Mouse (Mus musculus): Measurements from ENCODE around the gene B3galt1. TPM values are rescaled to one million over a fixed set of nuclear protein-coding genes. Genes with fewer than 3 reads are reported as not detected.

Gene B3galt1
- polyA plus RNA-seq, 1 experiment from 2014 or later: 11.9 TPM

- Histone ChIP-seq H3K27ac (no peak overlapping the region), H3K9me3 (no peaks in the 10 kb centered on the region), H3K27me3 (no peaks in the 10 kb centered on the region), H3K4me2 (replicated peaks) (no peak overlapping the region), H3K4me1 (no peaks in the 10 kb centered on the region), H3K36me3 (no peaks in the 10 kb centered on the region), H3K9ac (no peak overlapping the region), H3K4me3 (no peak overlapping the region)
- ATAC-seq (ENCODE audit: insufficient number of reproducible peaks, insufficient read depth, low FRiP score, low TSS enrichment): no peak
These were observed 24.7 kb downstream of the B3galt1 start for GRCm38 (mm10) chr2:67590408-67590807.

DNA sequence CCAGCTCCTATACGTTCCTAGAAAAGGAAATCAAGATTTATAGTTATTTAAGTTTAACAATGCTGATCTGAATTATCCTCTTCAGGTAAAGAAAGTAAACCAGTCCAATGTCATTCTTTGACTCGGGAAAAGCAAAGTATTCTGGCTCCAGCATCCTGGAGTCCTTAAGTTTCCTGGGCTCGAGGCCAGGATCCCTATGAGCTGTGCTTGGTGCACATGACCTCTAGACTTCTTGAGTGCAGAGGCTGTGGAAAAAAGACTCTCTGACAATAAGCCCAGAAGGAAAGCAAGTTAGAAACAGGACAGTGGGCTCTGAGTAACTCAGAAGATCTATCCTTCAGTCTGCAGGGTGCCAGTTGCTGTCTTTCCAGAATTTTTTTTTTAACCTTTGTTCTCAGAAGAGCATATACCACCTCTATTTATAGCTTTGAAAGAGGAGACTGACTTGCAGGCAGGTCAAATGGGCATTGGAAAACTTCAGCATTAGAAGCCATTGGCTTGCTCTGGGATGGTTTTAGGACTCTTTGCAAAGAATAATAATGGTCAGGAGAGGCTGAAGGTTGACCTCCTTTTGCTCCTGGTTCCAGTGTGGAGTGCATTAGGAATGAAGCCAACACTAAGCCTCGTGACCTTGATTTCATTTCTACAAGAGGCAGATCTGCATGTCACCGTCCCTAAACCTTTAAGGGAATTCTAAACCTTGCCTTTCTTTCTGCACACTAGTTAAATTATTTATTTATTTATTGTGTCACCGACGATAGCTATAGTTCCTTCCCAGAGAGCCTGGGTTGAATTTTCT lies 26.4 kb downstream of the B3galt1 start:
- Histone ChIP-seq H3K9me3 (no peaks in the 10 kb centered on the region), H3K27ac (no peak overlapping the region), H3K27me3 (no peaks in the 10 kb centered on the region), H3K4me1 (no peaks in the 10 kb centered on the region), H3K4me3 (no peak overlapping the region), H3K36me3 (no peaks in the 10 kb centered on the region), H3K9ac (no peak overlapping the region), H3K4me2 (replicated peaks) (no peak overlapping the region)
- no peak for ATAC-seq (ENCODE audit: insufficient number of reproducible peaks, insufficient read depth, low FRiP score, low TSS enrichment)
- WGBS: 76% methylated on average over 7 of the region's 7 CpGs

DNA sequence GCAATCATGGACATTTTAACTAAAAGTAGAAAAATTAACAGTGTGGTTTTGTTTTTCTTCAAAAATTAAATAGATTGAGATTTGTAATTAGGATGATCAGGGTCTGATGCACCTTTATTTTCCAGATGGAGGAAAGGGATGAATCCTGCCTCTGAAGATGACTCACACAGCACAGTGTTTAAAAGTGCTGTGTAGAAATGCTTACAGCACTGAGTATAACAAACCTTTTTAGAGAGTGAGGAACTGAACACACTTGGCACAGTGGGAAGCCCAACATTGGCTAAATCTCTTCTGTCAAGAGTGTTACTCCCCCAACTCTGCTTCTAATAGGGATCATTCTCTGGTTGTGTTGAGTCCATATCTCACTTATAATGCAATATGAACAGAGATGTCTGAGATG lies 57.2 kb downstream of the B3galt1 start:
- ATAC-seq (ENCODE audit: insufficient number of reproducible peaks, insufficient read depth, low FRiP score, low TSS enrichment): no peak
- Histone ChIP-seq H3K4me2 (replicated peaks) (no peak overlapping the region), H3K9ac (no peak overlapping the region), H3K36me3 (no peaks in the 10 kb centered on the region), H3K27me3 (no peaks in the 10 kb centered on the region), H3K4me3 (no peak overlapping the region), H3K9me3 (no peaks in the 10 kb centered on the region), H3K4me1 (no peaks in the 10 kb centered on the region), H3K27ac (no peak overlapping the region)

DNA sequence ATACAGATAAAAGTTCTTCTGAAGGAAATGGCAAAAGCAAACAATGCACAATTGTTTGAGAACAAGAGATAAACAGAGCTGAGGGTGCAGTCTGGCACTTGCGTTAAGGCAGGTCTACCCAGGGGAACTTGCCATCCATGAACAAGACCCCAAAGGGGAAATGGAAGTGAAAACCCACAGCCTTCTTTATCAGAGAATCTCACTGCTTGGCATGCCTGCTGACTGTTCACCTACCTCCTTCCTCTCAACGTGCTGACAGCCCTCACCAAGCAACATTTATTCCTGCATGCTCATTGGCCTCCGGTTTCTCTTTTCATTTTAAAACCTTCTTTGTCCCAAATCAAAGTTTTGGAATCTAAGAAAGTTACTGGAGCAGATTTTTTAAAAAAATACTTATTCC lies 62.0 kb downstream of the B3galt1 start:
- no peaks in the 10 kb centered on the region for H3K36me3 ChIP-seq
- no peak overlapping the region for H3K9ac ChIP-seq
- no peaks in the 10 kb centered on the region for H3K9me3 ChIP-seq
- H3K27ac ChIP-seq: no peak overlapping the region
- H3K27me3 ChIP-seq: no peaks in the 10 kb centered on the region
- WGBS: 55% methylated on average over 3 of the region's 3 CpGs
- H3K4me3 ChIP-seq: no peak overlapping the region
- no peaks in the 10 kb centered on the region for H3K4me1 ChIP-seq
- no peak overlapping the region for H3K4me2 ChIP-seq (replicated peaks)
- ATAC-seq (ENCODE audit: insufficient number of reproducible peaks, insufficient read depth, low FRiP score, low TSS enrichment): no peak

DNA sequence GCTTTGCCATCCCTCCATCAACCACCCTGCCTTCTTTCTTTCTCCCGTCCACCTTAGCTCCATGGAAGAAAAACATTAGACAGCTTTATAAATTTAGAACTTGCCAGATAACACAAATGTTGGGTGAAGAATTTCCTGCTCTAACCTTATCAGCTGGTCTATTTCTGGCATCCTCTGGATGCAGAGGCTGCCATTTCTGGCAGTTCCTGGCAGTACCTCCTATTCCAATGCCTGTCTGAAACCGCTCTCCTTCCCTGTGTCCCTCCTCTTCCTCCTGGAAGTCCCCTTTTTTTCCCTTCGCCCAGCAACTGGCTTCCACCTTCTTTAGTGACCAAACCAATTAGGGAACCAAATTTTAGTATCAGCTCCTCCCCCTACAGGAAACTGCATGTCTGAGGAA lies 62.6 kb downstream of the B3galt1 start:
- no peak overlapping the region for H3K27ac ChIP-seq
- H3K9ac ChIP-seq: no peak overlapping the region
- no peak overlapping the region for H3K4me2 ChIP-seq (replicated peaks)
- 78% methylated on average over 3 of the region's 3 CpGs for WGBS
- H3K27me3 ChIP-seq: no peaks in the 10 kb centered on the region
- no peaks in the 10 kb centered on the region for H3K36me3 ChIP-seq
- H3K4me1 ChIP-seq: no peaks in the 10 kb centered on the region
- no peak for ATAC-seq (ENCODE audit: insufficient number of reproducible peaks, insufficient read depth, low FRiP score, low TSS enrichment)
- H3K4me3 ChIP-seq: no peak overlapping the region
- no peaks in the 10 kb centered on the region for H3K9me3 ChIP-seq

GRCm38 (mm10) chr2:67654847-67655246 lies 89.2 kb downstream of the B3galt1 start:
- Histone ChIP-seq H3K27me3 (no peaks in the 10 kb centered on the region), H3K4me2 (replicated peaks) (no peak overlapping the region), H3K9me3 (no peaks in the 10 kb centered on the region), H3K9ac (no peak overlapping the region), H3K4me1 (no peaks in the 10 kb centered on the region), H3K36me3 (no peaks in the 10 kb centered on the region), H3K27ac (no peak overlapping the region), H3K4me3 (no peak overlapping the region)
- ATAC-seq (ENCODE audit: insufficient number of reproducible peaks, insufficient read depth, low FRiP score, low TSS enrichment): no peak
- 69% methylated on average over 3 of the region's 3 CpGs for WGBS

- H3K36me3 ChIP-seq: no peaks in the 10 kb centered on the region
These were observed 91.7 kb downstream of the B3galt1 start for GRCm38 (mm10) chr2:67657372-67657771.

GRCm38 (mm10) chr2:67658091-67658490 lies 92.4 kb downstream of the B3galt1 start:
- Histone ChIP-seq H3K9me3 (no peaks in the 10 kb centered on the region), H3K4me3 (no peak overlapping the region), H3K36me3 (no peaks in the 10 kb centered on the region), H3K4me2 (replicated peaks) (no peak overlapping the region), H3K27me3 (no peaks in the 10 kb centered on the region), H3K9ac (no peak overlapping the region), H3K4me1 (no peaks in the 10 kb centered on the region), H3K27ac (no peak overlapping the region)
- ATAC-seq (ENCODE audit: insufficient number of reproducible peaks, insufficient read depth, low FRiP score, low TSS enrichment): no peak
- WGBS: 86% methylated on average over 1 of the region's 1 CpGs

More at GRCm38 (mm10) chr2:67657372-67657771, 91.7 kb downstream of the B3galt1 start:
- Histone ChIP-seq H3K27me3 (no peaks in the 10 kb centered on the region), H3K9me3 (no peaks in the 10 kb centered on the region), H3K9ac (no peak overlapping the region), H3K27ac (no peak overlapping the region), H3K4me1 (no peaks in the 10 kb centered on the region), H3K4me2 (replicated peaks) (no peak overlapping the region), H3K4me3 (no peak overlapping the region)
- ATAC-seq (ENCODE audit: insufficient number of reproducible peaks, insufficient read depth, low FRiP score, low TSS enrichment): no peak
- WGBS: 78% methylated on average over 4 of the region's 4 CpGs

- Histone ChIP-seq H3K4me3 (no peak overlapping the region), H3K9ac (no peak overlapping the region), H3K36me3 (no peaks in the 10 kb centered on the region), H3K9me3 (no peaks in the 10 kb centered on the region), H3K4me2 (replicated peaks) (no peak overlapping the region), H3K27ac (no peak overlapping the region), H3K27me3 (no peaks in the 10 kb centered on the region), H3K4me1 (no peaks in the 10 kb centered on the region)
- ATAC-seq (ENCODE audit: insufficient number of reproducible peaks, insufficient read depth, low FRiP score, low TSS enrichment): no peak
- 84% methylated on average over 2 of the region's 2 CpGs for WGBS
These were observed 106.0 kb downstream of the B3galt1 start for GRCm38 (mm10) chr2:67671721-67672120.

- no peak overlapping the region for H3K4me3 ChIP-seq
- no peaks in the 10 kb centered on the region for H3K9me3 ChIP-seq
- H3K4me2 ChIP-seq (replicated peaks): no peak overlapping the region
- WGBS: 71% methylated on average over 4 of the region's 4 CpGs
- no peaks in the 10 kb centered on the region for H3K27me3 ChIP-seq
- no peak overlapping the region for H3K27ac ChIP-seq
- H3K9ac ChIP-seq: no peak overlapping the region
- no peaks in the 10 kb centered on the region for H3K36me3 ChIP-seq
- ATAC-seq (ENCODE audit: insufficient number of reproducible peaks, insufficient read depth, low FRiP score, low TSS enrichment): no peak
- no peaks in the 10 kb centered on the region for H3K4me1 ChIP-seq
These were observed 112.0 kb downstream of the B3galt1 start for GRCm38 (mm10) chr2:67677697-67678096.

GRCm38 (mm10) chr2:67724249-67724648 lies 158.6 kb downstream of the B3galt1 start:
- Histone ChIP-seq H3K4me2 (replicated peaks) (no peak overlapping the region), H3K36me3 (no peaks in the 10 kb centered on the region), H3K4me1 (no peaks in the 10 kb centered on the region), H3K27ac (no peak overlapping the region), H3K9ac (no peak overlapping the region), H3K4me3 (no peak overlapping the region), H3K27me3 (no peaks in the 10 kb centered on the region), H3K9me3 (no peaks in the 10 kb centered on the region)
- 89% methylated on average over 5 of the region's 5 CpGs for WGBS
- no peak for ATAC-seq (ENCODE audit: insufficient number of reproducible peaks, insufficient read depth, low FRiP score, low TSS enrichment)

GRCm38 (mm10) chr2:67730771-67731170 lies 165.1 kb downstream of the B3galt1 start:
- 71% methylated on average over 2 of the region's 2 CpGs for WGBS
- Histone ChIP-seq H3K4me3 (no peak overlapping the region), H3K9me3 (no peaks in the 10 kb centered on the region), H3K4me2 (replicated peaks) (no peak overlapping the region), H3K36me3 (no peaks in the 10 kb centered on the region), H3K27ac (no peak overlapping the region), H3K9ac (no peak overlapping the region), H3K27me3 (no peaks in the 10 kb centered on the region), H3K4me1 (no peaks in the 10 kb centered on the region)
- ATAC-seq (ENCODE audit: insufficient number of reproducible peaks, insufficient read depth, low FRiP score, low TSS enrichment): no peak

Measured in embryonic facial prominence, embryonic 12.5 days (tissue).